Mouse (Mus musculus) monocyte, adult 2 months (primary cell): ENCODE data around the gene Cox4i2.

ENCODE experiments used
- DNase-seq, 2 experiments: peaks; one replicate each; pipeline ENCODE4 v3.0.0; 2022; ENCODE audit warnings: low spot score in 2 of 2, low read depth in 1 of 2

Gene Cox4i2

GRCm38 (mm10) chr2:152797589-152797988 lies 43.6 kb downstream of the Cox4i2 start:
- DNase-seq: no peak

DNA sequence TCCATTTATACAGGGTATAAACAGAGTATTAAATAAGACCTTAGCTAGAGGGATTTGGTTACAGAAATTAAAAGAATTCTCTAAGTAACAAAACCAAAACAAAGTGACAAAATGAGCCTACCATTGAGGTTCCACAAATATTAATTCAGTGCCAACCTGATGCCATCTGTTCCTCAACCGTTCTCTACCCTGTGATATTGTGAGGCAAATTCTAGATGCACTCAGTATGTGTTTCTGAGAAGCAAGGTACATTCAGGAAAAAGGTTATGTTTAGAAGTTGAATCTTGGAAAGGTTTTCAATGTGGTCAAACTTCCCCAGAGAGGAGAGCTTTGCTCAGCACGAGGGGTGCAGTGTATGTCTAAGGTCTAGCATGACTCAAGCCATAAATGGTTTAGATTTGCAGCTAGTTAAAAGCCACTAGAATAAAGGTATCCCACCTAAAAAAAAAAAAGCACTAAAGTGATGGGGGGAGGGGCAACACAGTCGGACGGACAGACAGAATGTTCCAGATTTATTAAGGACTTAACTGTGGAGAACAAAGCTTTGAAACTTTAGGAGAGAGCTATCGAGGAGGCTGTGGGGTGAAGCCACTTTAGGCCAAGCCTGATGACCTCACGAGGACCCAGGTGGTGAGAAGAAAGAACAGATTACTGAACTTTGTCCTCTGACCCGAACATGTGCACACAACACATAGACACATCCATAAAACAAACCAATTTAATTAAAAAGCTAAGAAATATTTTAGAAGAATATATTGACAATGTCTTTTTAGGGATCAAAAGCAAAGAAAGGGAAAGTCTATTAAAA lies 46.2 kb downstream of the Cox4i2 start:
- DNase-seq: no peak

DNA sequence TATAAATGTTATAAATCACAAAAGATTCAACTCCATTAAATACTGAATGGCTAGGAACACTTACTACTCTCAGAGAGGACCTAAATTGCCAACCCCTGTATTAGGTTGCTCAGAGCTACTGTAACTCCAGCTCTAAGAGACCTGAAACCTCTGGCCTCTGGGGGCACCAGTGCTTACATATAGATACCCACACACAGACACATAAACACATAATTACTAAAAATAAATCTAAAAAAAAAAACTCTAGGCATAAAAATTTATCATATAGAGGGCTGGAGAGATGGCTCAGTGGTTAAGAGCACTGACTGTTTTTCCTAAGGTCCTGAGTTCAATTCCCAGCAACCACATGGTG lies 46.8 kb downstream of the Cox4i2 start:
- DNase-seq: no peak

DNA sequence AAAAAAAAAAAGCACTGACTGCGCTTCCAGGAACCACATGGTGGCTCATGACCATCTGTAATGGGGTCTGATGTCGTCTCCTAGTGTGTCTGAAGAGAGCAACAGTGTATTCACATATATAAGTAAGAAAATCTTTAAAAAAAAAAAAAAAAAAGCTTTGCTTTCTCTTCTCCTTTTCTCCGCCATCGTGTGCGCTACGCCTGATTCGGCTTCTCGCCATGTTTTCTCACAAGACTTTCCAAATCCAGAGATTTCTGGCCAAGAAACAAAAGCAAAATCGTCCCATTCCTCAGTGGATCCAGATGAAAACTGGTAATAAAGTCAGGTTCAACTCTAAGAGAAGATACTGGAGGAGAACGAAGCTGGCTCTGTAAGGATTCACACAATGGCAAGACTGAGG lies 48.3 kb downstream of the Cox4i2 start:
- DNase-seq: no peak

DNA sequence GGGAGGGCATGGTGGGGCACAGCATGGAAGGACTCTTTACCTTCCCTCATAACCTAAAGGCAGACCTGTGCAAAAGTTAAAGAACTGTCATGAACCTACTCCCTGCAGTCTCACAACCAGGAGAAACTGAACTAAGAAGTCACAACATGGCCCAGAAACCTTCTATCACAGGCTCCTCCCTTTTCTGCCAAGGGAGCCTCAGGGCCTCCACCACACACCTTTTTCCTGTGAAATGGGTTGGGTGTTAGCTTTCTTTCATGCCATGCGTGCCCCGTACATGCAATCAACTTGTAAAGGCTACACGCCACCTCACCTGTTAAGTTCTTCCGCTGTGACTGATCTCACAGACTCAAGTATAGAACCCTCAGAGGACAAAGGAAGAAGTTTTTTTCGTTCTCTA lies 49.1 kb downstream of the Cox4i2 start:
- DNase-seq: no peak

DNA sequence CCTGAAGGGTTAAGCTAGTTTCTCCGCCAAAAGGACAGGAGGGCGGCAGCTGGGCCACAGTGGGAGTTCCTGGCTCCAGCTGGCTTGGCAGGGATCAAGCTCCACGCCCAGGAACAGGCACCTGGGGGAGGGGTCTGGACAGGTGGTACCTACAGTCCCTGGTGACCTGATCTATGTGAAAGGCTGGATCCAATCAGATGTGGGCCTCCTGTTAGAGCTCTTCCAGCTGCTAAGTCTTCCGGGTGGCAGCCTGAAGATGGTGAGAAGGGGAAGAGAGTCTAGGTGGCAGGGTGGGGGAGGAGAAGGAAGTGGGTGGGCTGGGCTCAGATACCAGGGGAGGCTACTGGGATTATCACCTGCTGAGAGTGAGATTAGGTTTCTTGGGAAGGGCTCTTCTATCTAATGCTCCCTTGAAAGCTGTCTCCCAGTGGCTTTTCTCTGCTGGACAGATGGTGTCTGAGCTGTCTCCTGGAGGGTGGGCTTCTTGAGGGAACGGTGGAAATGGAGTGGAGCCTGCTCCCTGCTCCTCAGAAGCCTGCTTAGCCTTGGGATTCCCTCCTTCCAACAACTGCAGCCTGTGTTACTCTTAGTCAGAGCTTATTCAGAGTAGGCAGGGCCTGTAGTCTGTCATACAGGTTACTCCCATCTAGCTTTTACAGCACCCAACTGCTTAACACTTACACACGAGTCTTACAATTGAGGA lies 50.6 kb downstream of the Cox4i2 start:
- no peak for DNase-seq

DNA sequence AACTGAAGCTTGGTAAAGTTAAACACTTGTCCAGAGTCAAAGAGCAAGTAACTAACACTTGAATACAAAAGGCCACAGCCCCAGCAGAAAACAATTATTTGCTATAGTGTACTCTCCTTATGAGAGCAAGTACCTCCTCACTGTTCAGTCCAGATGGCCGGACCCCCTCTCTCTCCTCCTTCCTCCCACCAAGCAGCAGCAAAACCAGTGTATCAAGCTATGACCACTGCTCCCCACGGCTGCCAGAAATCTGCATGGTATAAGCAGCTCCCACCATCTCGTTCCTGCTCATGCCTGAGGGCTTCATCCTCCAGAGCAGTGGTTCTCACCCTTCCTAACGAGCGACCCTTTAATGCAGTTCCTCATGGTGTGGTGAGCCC lies 51.1 kb downstream of the Cox4i2 start:
- no peak for DNase-seq

GRCm38 (mm10) chr2:152806037-152806436 lies 52.1 kb downstream of the Cox4i2 start:
- no peak for DNase-seq

GRCm38 (mm10) chr2:152808178-152808577 lies 54.2 kb downstream of the Cox4i2 start:
- DNase-seq: no peak

- DNase-seq: peak; percentile 12 to 15
Observed at GRCm38 (mm10) chr2:152810158-152810941, 56.4 kb downstream of the Cox4i2 start.

GRCm38 (mm10) chr2:152811336-152812165 lies 57.6 kb downstream of the Cox4i2 start:
- DNase-seq: no peak

- no peak for DNase-seq
Observed at GRCm38 (mm10) chr2:152813232-152813631, 59.3 kb downstream of the Cox4i2 start.

- no peak for DNase-seq
Observed at GRCm38 (mm10) chr2:152814213-152814874, 60.4 kb downstream of the Cox4i2 start.
